Mouse (Mus musculus): ENCODE measurements at regions not wholly inside any gene's neighbourhood (a gene's known extent, or its start where the extent isn't known, plus 50 kb on each side); places are given as distances from the start of the nearest gene placed in this dataset.

- ATAC-seq (replicated peaks; ENCODE audit: low FRiP score) (peak; percentile 57), DNase-seq (ENCODE audit: low spot score) (peak; percentile 37)
- Histone ChIP-seq H3K4me3 (ENCODE audit: low read depth, low read length) (no peak overlapping the region; the same call in 1 of the 2 replicates), H3K4me1 (replicated peaks; ENCODE audit: control insufficient read depth, insufficient read depth, low read length) (no peaks in the 10 kb centered on the region), H3K27ac (ENCODE audit: low read depth, low read length) (no peak overlapping the region), H3K4me2 (peak overlapping the region; percentile 50), H3K27me3 (replicated peaks; ENCODE audit: control insufficient read depth, insufficient read depth, low read length) (no peaks in the 10 kb centered on the region; the same call in 1 of the 2 replicates), H3K36me3 (ENCODE audit: control insufficient read depth, insufficient read depth, low read length) (no peaks in the 10 kb centered on the region), H3K9me3 (ENCODE audit: control insufficient read depth, low read length) (no peaks in the 10 kb centered on the region), H3K9ac (ENCODE audit: low read depth, low read length) (no peak overlapping the region)
- 9% methylated on average over 29 of the region's 29 CpGs for WGBS
These were observed 453.6 kb upstream of the Tmem132c start for GRCm38 (mm10) chr5:126787706-126788610.

DNA sequence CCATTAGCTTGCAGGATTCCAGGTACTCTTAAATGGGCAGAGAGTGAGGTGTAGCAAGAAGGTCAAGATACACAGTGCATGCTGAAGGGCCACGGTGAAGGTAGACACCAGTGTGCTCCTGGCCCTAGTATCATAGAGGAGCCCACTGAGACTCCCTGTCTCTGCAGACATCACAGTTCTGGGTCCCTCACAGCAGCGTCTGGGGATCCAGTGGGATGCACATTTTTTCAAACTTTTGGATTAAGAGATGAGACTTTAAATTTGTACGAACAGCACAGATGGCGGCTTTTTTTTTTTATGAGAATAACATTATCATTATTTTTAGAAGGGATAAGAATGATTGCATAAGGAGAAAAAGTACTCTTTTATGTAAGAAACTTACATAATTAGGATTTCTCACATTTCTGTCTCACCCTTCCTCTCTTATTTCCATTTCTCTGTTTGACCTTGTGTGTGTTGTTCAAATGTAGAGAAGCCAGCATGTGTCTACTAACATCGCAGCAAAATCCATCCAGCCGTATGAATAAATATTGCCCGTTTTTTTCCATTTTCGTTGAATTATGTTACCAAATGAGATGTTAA is 441.8 kb upstream of the Tmem132c start:
- Histone ChIP-seq H3K9me3 (ENCODE audit: control insufficient read depth, low read length) (no peaks in the 10 kb centered on the region), H3K36me3 (ENCODE audit: control insufficient read depth, insufficient read depth, low read length) (no peaks in the 10 kb centered on the region), H3K4me2 (no peak overlapping the region), H3K4me3 (ENCODE audit: low read depth, low read length) (no peak overlapping the region), H3K4me1 (replicated peaks; ENCODE audit: control insufficient read depth, insufficient read depth, low read length) (no peaks in the 10 kb centered on the region), H3K27ac (ENCODE audit: low read depth, low read length) (no peak overlapping the region), H3K9ac (ENCODE audit: low read depth, low read length) (no peak overlapping the region), H3K27me3 (replicated peaks; ENCODE audit: control insufficient read depth, insufficient read depth, low read length) (no peaks in the 10 kb centered on the region)
- ATAC-seq (replicated peaks; ENCODE audit: low FRiP score) = no peak
- 89% methylated on average over 8 of the region's 8 CpGs for WGBS
- DNase-seq (ENCODE audit: low spot score) = no peak

- no peak for ATAC-seq (replicated peaks; ENCODE audit: low FRiP score)
- Histone ChIP-seq H3K27me3 (replicated peaks; ENCODE audit: control insufficient read depth, insufficient read depth, low read length) (no peaks in the 10 kb centered on the region), H3K4me1 (replicated peaks; ENCODE audit: control insufficient read depth, insufficient read depth, low read length) (no peaks in the 10 kb centered on the region), H3K9me3 (ENCODE audit: control insufficient read depth, low read length) (no peaks in the 10 kb centered on the region), H3K27ac (ENCODE audit: low read depth, low read length) (no peak overlapping the region), H3K9ac (ENCODE audit: low read depth, low read length) (no peak overlapping the region), H3K4me3 (ENCODE audit: low read depth, low read length) (no peak overlapping the region), H3K4me2 (no peak overlapping the region), H3K36me3 (ENCODE audit: control insufficient read depth, insufficient read depth, low read length) (no peaks in the 10 kb centered on the region)
- DNase-seq (ENCODE audit: low spot score) = no peak
These were observed 435.0 kb upstream of the Tmem132c start for GRCm38 (mm10) chr5:126806656-126807055.

DNA sequence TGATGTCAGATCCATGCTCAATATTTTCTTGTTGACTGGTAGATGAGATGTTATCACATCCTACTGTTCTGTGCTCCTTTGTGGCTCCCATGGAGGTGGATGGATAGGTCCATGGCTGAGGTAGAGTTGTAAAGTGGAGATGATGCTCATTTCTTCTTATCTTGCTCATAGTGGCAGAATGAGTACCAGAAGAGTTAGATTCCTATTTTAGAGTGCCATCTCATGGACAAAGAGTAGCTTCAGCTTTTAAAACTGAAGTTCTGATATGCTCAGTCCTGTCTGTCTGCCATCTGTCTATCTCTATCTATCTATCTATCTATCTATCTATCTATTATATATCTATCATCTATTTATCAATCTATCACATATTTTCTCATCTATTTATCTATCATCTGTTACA is 425.5 kb upstream of the Tmem132c start:
- Histone ChIP-seq H3K4me1 (replicated peaks; ENCODE audit: control insufficient read depth, insufficient read depth, low read length) (no peaks in the 10 kb centered on the region), H3K4me2 (no peak overlapping the region), H3K27me3 (replicated peaks; ENCODE audit: control insufficient read depth, insufficient read depth, low read length) (no peaks in the 10 kb centered on the region), H3K36me3 (ENCODE audit: control insufficient read depth, insufficient read depth, low read length) (no peaks in the 10 kb centered on the region), H3K9ac (ENCODE audit: low read depth, low read length) (no peak overlapping the region), H3K4me3 (ENCODE audit: low read depth, low read length) (no peak overlapping the region), H3K9me3 (ENCODE audit: control insufficient read depth, low read length) (no peaks in the 10 kb centered on the region; the same call in none of the 2 replicates), H3K27ac (ENCODE audit: low read depth, low read length) (no peak overlapping the region)
- ATAC-seq (replicated peaks; ENCODE audit: low FRiP score) = no peak
- DNase-seq (ENCODE audit: low spot score) = no peak

- ATAC-seq (replicated peaks; ENCODE audit: low FRiP score) = no peak
- WGBS = 85% methylated on average over 3 of the region's 3 CpGs
- H3K9me3 ChIP-seq (ENCODE audit: control insufficient read depth, low read length) = 0 out of 2 replicates have a peak, but pooled peaks cover 2% of the 10 kb centered on the region
- no peak overlapping the region for H3K27ac ChIP-seq (ENCODE audit: low read depth, low read length)
- H3K4me1 ChIP-seq (replicated peaks; ENCODE audit: control insufficient read depth, insufficient read depth, low read length) = no peaks in the 10 kb centered on the region
- no peak overlapping the region for H3K4me2 ChIP-seq
- no peaks in the 10 kb centered on the region for H3K27me3 ChIP-seq (replicated peaks; ENCODE audit: control insufficient read depth, insufficient read depth, low read length)
- no peak overlapping the region for H3K4me3 ChIP-seq (ENCODE audit: low read depth, low read length)
- no peak for DNase-seq (ENCODE audit: low spot score)
- H3K36me3 ChIP-seq (ENCODE audit: control insufficient read depth, insufficient read depth, low read length) = no peaks in the 10 kb centered on the region
- H3K9ac ChIP-seq (ENCODE audit: low read depth, low read length) = no peak overlapping the region
These were observed 406.2 kb upstream of the Tmem132c start for GRCm38 (mm10) chr5:126835440-126835839.

- no peak overlapping the region for H3K4me3 ChIP-seq (ENCODE audit: low read depth, low read length)
- no peaks in the 10 kb centered on the region for H3K36me3 ChIP-seq (ENCODE audit: control insufficient read depth, insufficient read depth, low read length)
- H3K27me3 ChIP-seq (replicated peaks; ENCODE audit: control insufficient read depth, insufficient read depth, low read length) = no peaks in the 10 kb centered on the region
- no peaks in the 10 kb centered on the region; the same call in 1 of the 2 replicates for H3K9me3 ChIP-seq (ENCODE audit: control insufficient read depth, low read length)
- DNase-seq (ENCODE audit: low spot score) (no peak), ATAC-seq (replicated peaks; ENCODE audit: low FRiP score) (no peak)
- no peak overlapping the region for H3K4me2 ChIP-seq
- no peaks in the 10 kb centered on the region for H3K4me1 ChIP-seq (replicated peaks; ENCODE audit: control insufficient read depth, insufficient read depth, low read length)
- WGBS = 71% methylated on average over 4 of the region's 4 CpGs
- no peak overlapping the region for H3K9ac ChIP-seq (ENCODE audit: low read depth, low read length)
- no peak overlapping the region for H3K27ac ChIP-seq (ENCODE audit: low read depth, low read length)
These were observed 399.0 kb upstream of the Tmem132c start for GRCm38 (mm10) chr5:126842606-126843005.

DNA sequence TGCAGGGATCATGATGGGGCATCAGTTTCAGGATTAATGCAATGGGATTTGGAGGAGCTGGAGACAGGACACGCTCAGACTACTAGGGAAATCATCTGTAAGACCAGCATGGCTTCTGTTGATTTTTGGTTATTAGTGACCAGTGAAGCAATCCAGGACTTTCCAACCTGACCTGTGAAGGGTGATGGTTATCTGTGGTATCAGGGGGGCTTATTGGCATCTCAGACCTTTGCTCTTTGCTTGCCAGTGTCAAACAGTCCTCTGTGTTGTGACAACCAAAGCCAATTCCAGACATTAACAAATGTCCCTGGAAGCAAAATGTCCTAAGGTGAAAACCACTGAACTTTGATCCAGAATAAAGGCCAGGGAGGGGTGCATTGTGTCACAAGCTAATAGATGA is 379.5 kb upstream of the Tmem132c start:
- ATAC-seq (replicated peaks; ENCODE audit: low FRiP score) (no peak), DNase-seq (ENCODE audit: low spot score) (no peak)
- Histone ChIP-seq H3K36me3 (ENCODE audit: control insufficient read depth, insufficient read depth, low read length) (no peaks in the 10 kb centered on the region), H3K4me3 (ENCODE audit: low read depth, low read length) (no peak overlapping the region), H3K4me2 (no peak overlapping the region), H3K9ac (ENCODE audit: low read depth, low read length) (no peak overlapping the region), H3K4me1 (replicated peaks; ENCODE audit: control insufficient read depth, insufficient read depth, low read length) (no peaks in the 10 kb centered on the region), H3K27ac (ENCODE audit: low read depth, low read length) (no peak overlapping the region), H3K9me3 (ENCODE audit: control insufficient read depth, low read length) (no peaks in the 10 kb centered on the region), H3K27me3 (replicated peaks; ENCODE audit: control insufficient read depth, insufficient read depth, low read length) (no peaks in the 10 kb centered on the region)
- 76% methylated on average over 1 of the region's 1 CpGs for WGBS

- Histone ChIP-seq H3K4me2 (no peak overlapping the region), H3K9me3 (ENCODE audit: control insufficient read depth, low read length) (no peaks in the 10 kb centered on the region), H3K36me3 (ENCODE audit: control insufficient read depth, insufficient read depth, low read length) (no peaks in the 10 kb centered on the region), H3K27ac (ENCODE audit: low read depth, low read length) (no peak overlapping the region), H3K27me3 (replicated peaks; ENCODE audit: control insufficient read depth, insufficient read depth, low read length) (no peaks in the 10 kb centered on the region), H3K4me3 (ENCODE audit: low read depth, low read length) (no peak overlapping the region), H3K4me1 (replicated peaks; ENCODE audit: control insufficient read depth, insufficient read depth, low read length) (no peaks in the 10 kb centered on the region), H3K9ac (ENCODE audit: low read depth, low read length) (no peak overlapping the region)
- ATAC-seq (replicated peaks; ENCODE audit: low FRiP score) (no peak), DNase-seq (ENCODE audit: low spot score) (no peak)
- 72% methylated on average over 1 of the region's 1 CpGs for WGBS
These were observed 365.8 kb upstream of the Tmem132c start for GRCm38 (mm10) chr5:126875842-126876241.

GRCm38 (mm10) chr5:126890710-126891109 is 350.9 kb upstream of the Tmem132c start:
- Histone ChIP-seq H3K4me2 (no peak overlapping the region), H3K9me3 (ENCODE audit: control insufficient read depth, low read length) (peaks cover 2% of the 10 kb centered on the region; the same call in 1 of the 2 replicates), H3K4me1 (replicated peaks; ENCODE audit: control insufficient read depth, insufficient read depth, low read length) (no peaks in the 10 kb centered on the region), H3K27ac (ENCODE audit: low read depth, low read length) (no peak overlapping the region), H3K4me3 (ENCODE audit: low read depth, low read length) (no peak overlapping the region), H3K27me3 (replicated peaks; ENCODE audit: control insufficient read depth, insufficient read depth, low read length) (no peaks in the 10 kb centered on the region), H3K9ac (ENCODE audit: low read depth, low read length) (no peak overlapping the region), H3K36me3 (ENCODE audit: control insufficient read depth, insufficient read depth, low read length) (no peaks in the 10 kb centered on the region)
- WGBS = 69% methylated on average over 1 of the region's 1 CpGs
- no peak for DNase-seq (ENCODE audit: low spot score)
- ATAC-seq (replicated peaks; ENCODE audit: low FRiP score) = no peak
